Mouse (Mus musculus) megakaryocyte-erythroid progenitor cell, adult 5 weeks (primary cell): Measurements from ENCODE around the gene Procr. TPM values are rescaled to one million over a fixed set of nuclear protein-coding genes. Genes with fewer than 3 reads are reported as not detected.

Experiments
- polyA plus RNA-seq: library from polyadenylated mRNA; stranded (reverse); fragments of >175 nt; gene quantifications from 2 replicates; pipeline ENCODE4 v1.2.3, GENCODE M21; 2012

Gene Procr
- polyA plus RNA-seq, result 2.4 and 2.9 TPM in 2 replicates

DNA sequence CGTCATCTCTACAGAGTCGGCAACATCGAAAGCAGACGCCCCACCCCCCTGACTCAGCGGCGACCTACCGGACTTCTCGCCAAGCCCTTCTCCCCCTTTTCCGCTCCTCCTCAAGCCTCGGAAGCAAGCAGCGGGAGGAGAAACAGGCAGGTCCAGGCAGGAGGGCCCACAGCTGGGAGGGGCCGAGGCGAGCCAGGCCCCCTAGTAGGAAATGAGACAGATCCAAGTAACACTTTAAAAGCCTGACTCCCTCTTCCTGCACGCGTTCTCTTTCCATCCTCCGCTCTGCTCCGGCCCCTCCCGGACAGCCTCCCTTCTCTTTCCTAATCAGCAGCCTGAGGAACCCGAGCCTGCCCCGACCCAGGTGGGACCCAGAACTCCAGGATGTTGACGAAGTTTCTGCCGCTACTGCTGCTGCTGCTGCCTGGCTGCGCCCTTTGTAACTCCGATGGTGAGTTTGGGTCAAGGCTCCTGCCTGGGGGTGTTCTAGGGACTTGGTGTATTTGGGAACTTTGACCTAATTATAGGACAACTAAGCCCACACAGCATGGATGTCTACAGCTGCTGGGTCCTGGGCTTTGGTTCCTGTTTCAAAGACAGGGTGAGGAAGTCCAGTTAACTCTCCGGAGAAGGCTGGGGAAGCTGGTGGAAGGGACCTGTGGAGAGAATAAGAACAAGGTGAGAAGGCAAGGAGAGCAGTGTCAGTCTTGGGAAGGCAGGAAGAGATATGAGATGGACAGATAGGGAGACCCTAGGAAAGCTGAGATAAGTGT lies at the start of gene Procr:
Gene Procr, plus strand, starts transcription at position 104 of the 773 bp plus-strand sequence.

DNA sequence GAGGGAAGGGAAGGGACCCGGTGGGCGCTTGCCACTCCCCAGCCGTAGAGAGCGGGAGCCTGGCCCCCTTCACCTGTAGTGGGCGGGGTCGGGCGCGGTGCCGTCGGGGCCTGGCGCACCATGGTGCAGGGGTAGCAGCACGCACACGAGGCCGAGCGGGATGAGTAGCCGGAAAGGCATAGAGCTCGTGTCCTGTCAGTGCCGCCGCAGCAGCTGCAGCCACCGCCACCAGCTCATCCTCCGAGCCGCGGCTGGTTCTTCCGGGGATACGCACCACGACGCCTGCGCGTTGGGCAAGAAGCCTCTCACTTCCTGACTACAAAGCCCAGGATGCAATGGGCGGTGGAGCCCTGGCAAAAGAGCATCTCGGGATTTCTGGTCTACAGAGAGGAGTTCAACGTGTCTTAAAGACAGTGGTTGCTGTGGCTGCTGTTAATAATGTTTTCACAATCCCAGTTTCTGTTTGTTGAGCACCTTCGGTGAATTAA lies 21.7 kb upstream of the Procr start, which contains the start of gene Edem2:
Gene Edem2, minus strand, starts transcription at position 318 of the 488 bp plus-strand sequence.

DNA sequence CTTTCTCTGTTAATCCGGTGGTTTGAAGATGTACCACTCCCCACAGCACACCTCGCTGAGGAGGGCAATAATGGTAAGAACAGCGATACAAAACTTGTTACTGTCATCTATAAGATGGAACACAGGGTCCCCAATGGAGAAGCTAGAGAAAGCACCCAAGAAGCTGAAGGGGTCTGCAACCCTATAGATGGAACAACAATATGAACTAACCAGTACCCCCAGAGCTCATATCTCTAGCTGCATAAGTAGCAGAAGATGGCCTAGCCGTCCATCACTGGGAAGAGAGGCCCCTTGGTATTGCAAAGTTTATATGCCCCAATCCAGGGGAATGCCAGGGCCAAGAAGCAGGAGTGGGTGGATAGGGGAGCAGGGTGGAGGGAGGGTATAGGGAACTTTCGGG lies 15.2 kb upstream of the Procr start, which contains the start of gene Gm17581:
Gene Gm17581, minus strand, starts transcription at position 101 of the 400 bp plus-strand sequence.

GRCm38 (mm10) chr2:155774927-155775684 lies 24.2 kb downstream of the Procr start, which contains the start of gene Mmp24:
Mmp24 (plus strand) TSS chr2:155775342.

Other genes starting within 250 kb of the Procr start
- gene Acss2, start 233.2 kb upstream of the Procr start, polyA plus RNA-seq, result 7.5 and 10.4 TPM in 2 replicates
- gene Ggt7, start 232.9 kb upstream of the Procr start, polyA plus RNA-seq, result 0.38 and 0.43 TPM in 2 replicates
- 16.0 and 16.6 TPM in 2 replicates for gene Gss, start 158.3 kb upstream of the Procr start, polyA plus RNA-seq
- gene Myh7b, start 139.9 kb upstream of the Procr start, polyA plus RNA-seq, result 0.11 and 0.34 TPM in 2 replicates
- gene Trpc4ap, start 58.7 kb upstream of the Procr start, polyA plus RNA-seq, result 90.8 and 99.6 TPM in 2 replicates
- gene Edem2, start 21.6 kb upstream of the Procr start, polyA plus RNA-seq, result 103 and 158 TPM in 2 replicates
- gene Gm17581, start 15.3 kb upstream of the Procr start, polyA plus RNA-seq, result not detected in 2 replicates
- gene Mmp24, start 24.2 kb downstream of the Procr start, polyA plus RNA-seq, result 0.02 TPM in 1 of 2 replicates, not detected in the other
- gene BC029722, start 68.3 kb downstream of the Procr start, polyA plus RNA-seq, result 29.8 and 30.1 TPM in 2 replicates
- 253 and 257 TPM in 2 replicates for gene Eif6, start 75.8 kb downstream of the Procr start, polyA plus RNA-seq
- gene Fam83c, start 83.7 kb downstream of the Procr start, polyA plus RNA-seq, result 0.05 TPM in 1 of 2 replicates, not detected in the other
- gene Uqcc1, start 179.2 kb downstream of the Procr start, polyA plus RNA-seq, result 6.4 and 7.2 TPM in 2 replicates
- gene Gm15557, start 189.6 kb downstream of the Procr start, polyA plus RNA-seq, result not detected in 2 replicates
- not detected in 2 replicates for gene Gdf5, start 194.2 kb downstream of the Procr start, polyA plus RNA-seq
- gene Cep250, start 205.3 kb downstream of the Procr start, polyA plus RNA-seq, result 24.5 and 39.8 TPM in 2 replicates